Mouse (Mus musculus) forebrain, embryonic 16.5 days (tissue): ENCODE data around the gene Zfp941. TPM values are rescaled to one million over a fixed set of nuclear protein-coding genes. Genes with fewer than 3 reads are reported as not detected.

Experiments
- ATAC-seq: fragments of 200-750 bp; cut with Nextera tagmentation; 2 replicates; pipeline ENCODE4 v1.8.0; 2017; ENCODE audit warnings: mild to moderate bottlenecking, moderate library complexity
- H3K27ac ChIP-seq: fragments of 300-500 bp; sonication (generic); 2 replicates; pipeline ENCODE4 v1.5.1; 2014; ENCODE audit warnings: low read length, control low read depth
- H3K27me3 ChIP-seq: fragments of 300-500 bp; sonication (generic); replicated peaks from 2 replicates; pipeline ENCODE4 v1.6.1; 2014; ENCODE audit warnings: low read length; ENCODE audit not compliant: control insufficient read depth, insufficient read depth
- H3K36me3 ChIP-seq: fragments of 300-500 bp; sonication (generic); 2 replicates; pipeline ENCODE4 v1.6.1; 2014; ENCODE audit not compliant: control insufficient read depth, insufficient read depth
- H3K4me1 ChIP-seq: fragments of 300-500 bp; sonication (generic); replicated peaks from 2 replicates; pipeline ENCODE4 v1.6.1; 2014; ENCODE audit warnings: low read length; ENCODE audit not compliant: control insufficient read depth, insufficient read depth
- H3K4me2 ChIP-seq: fragments of 300-500 bp; sonication (generic); 2 replicates; pipeline ENCODE4 v1.6.1; 2014; ENCODE audit warnings: mild to moderate bottlenecking, low read length, control low read depth
- H3K4me3 ChIP-seq: fragments of 300-500 bp; sonication (generic); replicated peaks from 2 replicates; pipeline ENCODE4 v1.5.1; 2014; ENCODE audit warnings: mild to moderate bottlenecking, low read length, control low read depth
- H3K9ac ChIP-seq: fragments of 300-500 bp; sonication (generic); replicated peaks from 2 replicates; pipeline ENCODE4 v1.6.1; 2014; ENCODE audit warnings: low read depth, low read length, control low read depth
- H3K9me3 ChIP-seq: fragments of 300-500 bp; sonication (generic); 2 replicates; pipeline ENCODE4 v1.6.1; 2016; ENCODE audit warnings: low read length; ENCODE audit not compliant: control insufficient read depth
- WGBS: fragments of 180-500 bp; shearing (Covaris S2); extraction: QIAGEN DNeasy Blood & Tissue Kit; methylation state at CpG from one replicate; pipeline ENCODE4 v1.1.7; 2014; 5-methylcytosine and 5-hydroxymethylcytosine counted together
- polyA plus RNA-seq: library from polyadenylated mRNA; unstranded; fragments of >200 nt; fragmentation: Nextera tagmentation; extraction: Ambion mirVana; gene quantifications from 2 replicates; pipeline ENCODE4 v1.2.1, GENCODE M21; 2015

The Zfp941 gene
- polyA plus RNA-seq, 1 experiment from 2014 or later, result 15.3 TPM

DNA sequence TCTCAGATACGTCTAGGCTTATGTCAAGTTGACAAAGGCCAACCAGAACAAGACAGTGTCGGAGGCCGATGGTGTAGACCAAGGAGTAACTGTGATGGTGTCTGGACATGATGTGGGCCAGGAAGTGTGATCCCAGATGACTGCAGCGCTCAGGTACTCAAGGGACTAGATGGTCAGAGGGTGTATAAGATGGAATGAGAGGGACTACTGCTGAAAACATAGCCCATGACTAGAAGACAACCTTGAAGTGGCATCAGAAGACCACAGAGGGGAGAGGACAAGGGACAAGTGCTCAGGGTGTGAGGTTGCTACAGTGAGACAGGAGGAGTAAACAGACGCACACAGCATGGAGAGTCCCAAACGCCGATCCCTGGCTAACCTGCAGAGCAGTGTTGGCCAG, 21.8 kb upstream of the Zfp941 start:
- H3K9me3 ChIP-seq, result no peaks in the 10 kb centered on the region
- no peak overlapping the region for H3K27ac ChIP-seq
- no peak overlapping the region for H3K4me2 ChIP-seq
- ATAC-seq, result no peak
- H3K4me3 ChIP-seq, result no peak overlapping the region
- 76% methylated on average over 7 of the region's 7 CpGs for WGBS
- H3K36me3 ChIP-seq, result no peaks in the 10 kb centered on the region
- H3K27me3 ChIP-seq, result no peaks in the 10 kb centered on the region; the same call in 1 of the 2 replicates
- no peak overlapping the region for H3K9ac ChIP-seq
- 0 out of 2 replicates have a peak, but pooled peaks cover 4% of the 10 kb centered on the region for H3K4me1 ChIP-seq

DNA sequence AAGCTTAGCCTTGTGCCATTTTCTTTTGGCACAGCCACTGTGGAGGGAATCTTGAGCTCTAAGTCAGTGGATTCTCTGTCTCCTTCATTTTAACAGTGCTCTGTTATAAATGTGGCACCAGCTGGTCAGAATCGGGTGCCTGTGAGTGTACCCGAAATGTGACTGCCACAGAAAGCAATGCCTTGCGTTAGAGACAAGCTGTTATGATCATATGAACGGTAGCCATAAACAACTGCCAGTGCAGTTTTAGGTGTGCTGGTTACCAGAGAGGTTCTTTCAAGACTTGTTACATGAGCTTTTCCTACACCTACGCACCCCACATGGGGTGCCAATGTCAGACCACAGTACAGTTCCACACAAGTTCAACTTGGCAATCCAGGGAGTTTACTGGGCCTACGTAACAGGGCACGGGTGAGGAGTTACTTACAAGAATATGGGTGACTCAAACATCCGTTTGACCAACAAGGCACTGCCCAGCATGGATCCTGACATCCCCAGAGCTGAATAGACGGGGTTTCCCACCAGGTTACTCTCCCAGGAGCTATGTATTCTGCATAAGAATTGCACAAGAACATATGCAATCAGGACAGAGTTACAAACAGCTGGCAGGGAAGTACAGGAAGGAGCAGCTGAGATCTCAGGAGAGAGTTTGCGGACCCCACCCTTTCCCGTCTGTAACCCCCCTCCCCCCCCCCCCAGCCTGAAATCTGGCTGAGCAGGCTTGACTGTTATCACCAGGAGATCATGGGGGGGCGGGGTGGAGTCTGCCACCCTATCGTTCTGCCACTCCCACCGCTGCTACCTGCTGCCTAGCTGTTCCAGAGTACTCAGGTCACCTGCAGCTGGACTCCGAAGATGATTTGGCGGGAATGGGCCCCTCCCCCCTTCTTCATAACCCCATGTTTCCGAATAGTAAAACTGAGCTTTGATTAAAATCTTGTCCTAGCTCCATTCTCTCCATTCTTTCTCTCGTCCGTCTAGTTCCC, 19.1 kb upstream of the Zfp941 start:
- H3K4me3 ChIP-seq, result no peak overlapping the region
- no peak overlapping the region for H3K9ac ChIP-seq
- no peaks in the 10 kb centered on the region for H3K4me1 ChIP-seq
- H3K27me3 ChIP-seq, result no peaks in the 10 kb centered on the region; the same call in 1 of the 2 replicates
- H3K9me3 ChIP-seq, result no peaks in the 10 kb centered on the region
- H3K4me2 ChIP-seq, result no peak overlapping the region
- no peak for ATAC-seq
- no peak overlapping the region for H3K27ac ChIP-seq
- WGBS, result 38% methylated on average over 18 of the region's 19 CpGs
- H3K36me3 ChIP-seq, result no peaks in the 10 kb centered on the region

DNA sequence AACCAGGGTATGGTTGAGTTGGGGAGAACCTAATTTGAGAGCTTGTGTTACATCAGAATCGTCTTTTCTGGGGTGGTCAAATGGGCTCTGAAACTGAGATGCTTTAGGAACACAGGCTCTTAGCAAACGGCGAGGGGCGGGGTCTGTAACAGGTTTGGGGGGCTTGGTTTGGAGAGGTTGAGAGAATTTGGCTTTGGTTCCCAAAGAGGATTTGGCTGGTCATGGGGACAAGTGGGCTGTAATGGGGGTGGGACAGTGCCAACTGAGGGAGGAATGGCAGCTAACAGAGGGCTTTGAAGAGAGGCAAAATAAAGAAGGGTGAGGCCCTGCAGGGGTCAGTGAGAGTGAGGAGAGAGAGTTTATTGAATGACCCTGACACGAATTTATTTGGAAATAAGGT, 17.6 kb upstream of the Zfp941 start:
- Histone ChIP-seq H3K9ac (no peak overlapping the region), H3K27ac (no peak overlapping the region), H3K4me3 (no peak overlapping the region), H3K4me2 (no peak overlapping the region), H3K27me3 (no peaks in the 10 kb centered on the region; the same call in 1 of the 2 replicates), H3K4me1 (no peaks in the 10 kb centered on the region), H3K36me3 (no peaks in the 10 kb centered on the region), H3K9me3 (no peaks in the 10 kb centered on the region)
- WGBS, result 63% methylated on average over 5 of the region's 5 CpGs
- no peak for ATAC-seq

DNA sequence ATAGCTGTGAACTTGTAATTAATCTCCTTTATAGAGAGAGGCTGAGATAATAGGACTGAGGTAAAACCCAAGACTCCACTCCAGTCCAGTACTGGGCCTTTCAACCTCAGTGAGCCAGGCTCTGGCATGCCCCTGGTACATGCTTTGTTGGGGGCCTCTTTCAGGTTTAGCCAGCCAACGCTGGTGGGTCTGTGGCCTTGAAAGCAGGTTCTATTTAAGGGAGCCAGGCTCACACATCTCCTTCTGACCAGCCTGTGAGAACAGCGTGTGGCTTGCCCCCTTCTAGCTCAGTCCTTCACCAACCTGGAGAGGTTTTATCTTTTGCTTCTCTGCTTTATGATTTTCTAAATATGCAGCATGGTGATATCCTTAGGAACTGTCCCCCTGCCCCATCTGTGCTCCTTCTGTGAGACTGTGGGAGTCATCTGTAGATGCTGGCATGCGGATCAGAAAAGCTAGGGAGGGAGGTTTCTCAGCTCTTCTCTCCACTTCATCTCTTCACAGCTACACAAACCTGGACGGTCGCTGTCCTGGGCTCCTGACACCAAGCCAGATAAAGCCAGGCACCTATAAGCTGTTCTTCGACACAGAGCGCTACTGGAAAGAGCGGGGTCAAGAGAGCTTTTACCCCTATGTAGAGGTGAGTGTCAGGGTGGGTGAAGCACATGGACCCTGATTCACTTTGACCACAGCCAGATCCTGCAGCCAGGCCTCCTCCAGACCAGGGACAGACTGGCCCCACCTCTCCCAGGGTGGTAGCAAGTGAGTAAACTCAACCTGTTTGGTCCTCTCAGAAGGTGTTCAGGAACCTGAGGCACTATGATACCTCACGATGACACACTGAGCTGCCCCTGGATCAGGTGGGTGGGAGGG, 14.5 kb upstream of the Zfp941 start:
- no peak overlapping the region for H3K9ac ChIP-seq
- 75% methylated on average over 9 of the region's 9 CpGs for WGBS
- H3K27ac ChIP-seq, result no peak overlapping the region
- no peak overlapping the region for H3K4me3 ChIP-seq
- ATAC-seq, result no peak
- no peaks in the 10 kb centered on the region for H3K9me3 ChIP-seq
- H3K36me3 ChIP-seq, result no peaks in the 10 kb centered on the region
- no peak overlapping the region for H3K4me2 ChIP-seq
- H3K27me3 ChIP-seq, result no peaks in the 10 kb centered on the region; the same call in 1 of the 2 replicates
- no peaks in the 10 kb centered on the region for H3K4me1 ChIP-seq

DNA sequence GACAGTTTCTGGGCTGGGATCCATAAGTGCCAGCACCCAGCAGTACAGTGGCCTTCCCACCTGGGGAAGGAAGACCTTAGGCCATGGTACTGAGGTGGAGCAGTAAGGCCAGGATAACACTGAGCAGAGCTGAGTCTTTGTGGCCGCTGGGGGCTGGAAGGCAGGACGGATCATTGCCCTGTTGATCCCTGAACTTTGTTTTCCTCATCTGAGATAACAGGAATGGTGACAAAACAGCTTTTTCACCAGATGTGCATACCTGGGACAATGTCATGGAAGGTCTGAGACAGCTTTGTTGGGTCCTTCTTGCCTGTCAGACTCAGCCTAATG, 13.7 kb upstream of the Zfp941 start:
- no peak for ATAC-seq
- no peak overlapping the region for H3K9ac ChIP-seq
- whole genome bisulfite sequencing, result 76% methylated on average over 2 of the region's 2 CpGs

DNA sequence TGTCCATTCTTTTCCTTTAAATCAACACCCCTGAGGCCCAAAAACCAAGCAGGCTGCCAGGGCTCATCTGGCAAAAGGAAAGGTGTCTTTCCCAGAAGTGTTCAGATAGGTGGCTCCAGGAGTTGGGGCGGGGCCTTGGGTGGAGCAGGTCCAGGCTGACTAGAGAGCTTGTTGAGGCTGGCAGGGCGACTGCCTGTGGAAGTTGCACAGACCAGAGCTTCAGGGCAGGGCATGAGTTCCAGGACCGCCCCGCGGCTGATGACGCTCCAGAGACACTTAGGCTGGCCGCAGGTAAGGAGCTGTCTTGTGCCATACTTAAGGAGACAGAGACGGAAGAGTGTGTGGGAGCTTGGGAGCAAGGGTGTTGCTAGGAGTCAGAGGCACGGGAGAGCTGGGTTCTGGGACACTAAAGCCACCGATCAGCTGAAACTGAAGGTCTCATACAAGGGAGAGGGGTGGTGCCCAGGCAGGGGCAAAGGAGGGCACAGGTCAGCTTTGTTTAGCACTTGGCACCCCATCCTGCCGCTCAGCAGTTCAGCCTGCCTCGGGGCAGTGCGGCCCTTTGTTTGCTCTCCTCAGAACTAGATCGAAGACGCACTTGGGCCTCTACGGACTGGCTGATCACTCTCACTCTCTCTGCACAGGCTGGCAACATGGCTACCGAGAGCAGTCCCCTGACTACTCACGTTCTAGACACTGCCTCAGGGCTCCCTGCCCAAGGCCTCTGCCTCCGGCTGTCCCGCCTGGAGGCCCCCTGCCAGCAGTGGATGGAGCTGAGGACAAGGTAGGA, 13.2 kb upstream of the Zfp941 start, which contains the start of gene Urah:
Gene Urah, plus strand, starts transcription at position 51 of the 790 bp plus-strand sequence.
- WGBS, result 43% methylated on average over 20 of the region's 20 CpGs
- no peaks in the 10 kb centered on the region for H3K27me3 ChIP-seq
- ATAC-seq, result no peak
- H3K27ac ChIP-seq, result no peak within 1 kb of the TSS
- no peaks in the 10 kb centered on the region for H3K4me1 ChIP-seq
- H3K36me3 ChIP-seq, result no peaks in the 10 kb centered on the region
- H3K4me2 ChIP-seq, result no peak within 1 kb of the TSS
- H3K9ac ChIP-seq, result no peak within 1 kb of the TSS
- H3K9me3 ChIP-seq, result no peaks in the 10 kb centered on the region
- H3K4me3 ChIP-seq, result no peak within 1 kb of the TSS

More for the DNA sequence above, 13.7 kb upstream of the Zfp941 start:
- no peak overlapping the region for H3K4me2 ChIP-seq
- H3K27ac ChIP-seq, result no peak overlapping the region
- H3K4me1 ChIP-seq, result no peaks in the 10 kb centered on the region
- no peak overlapping the region for H3K4me3 ChIP-seq
- H3K36me3 ChIP-seq, result no peaks in the 10 kb centered on the region
- H3K9me3 ChIP-seq, result no peaks in the 10 kb centered on the region
- no peaks in the 10 kb centered on the region; the same call in 1 of the 2 replicates for H3K27me3 ChIP-seq

DNA sequence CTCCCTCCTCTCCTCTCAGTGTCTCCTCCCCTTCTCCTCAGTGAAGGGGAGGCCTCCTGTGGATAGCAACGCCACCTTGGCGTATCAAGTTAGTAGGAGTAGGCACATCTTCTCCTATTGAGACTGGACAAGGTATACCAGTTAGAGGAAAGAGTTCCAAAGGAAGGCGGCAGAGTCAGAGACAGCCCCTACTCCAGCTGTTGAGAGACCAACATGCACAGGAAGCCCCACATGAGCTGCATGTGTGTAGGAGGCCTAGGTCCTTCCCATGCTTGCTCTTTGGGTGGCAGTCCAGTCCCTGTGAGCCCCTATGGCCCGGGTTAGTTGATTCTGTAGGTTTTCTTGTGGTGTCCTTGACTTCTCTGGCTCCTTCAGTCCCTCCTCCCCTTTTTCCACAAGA, 11.4 kb upstream of the Zfp941 start:
- Histone ChIP-seq H3K4me3 (no peak overlapping the region), H3K4me2 (no peak overlapping the region), H3K9ac (no peak overlapping the region), H3K36me3 (no peaks in the 10 kb centered on the region), H3K4me1 (no peaks in the 10 kb centered on the region), H3K27ac (no peak overlapping the region), H3K9me3 (no peaks in the 10 kb centered on the region), H3K27me3 (no peaks in the 10 kb centered on the region)
- ATAC-seq, result no peak
- 87% methylated on average over 4 of the region's 4 CpGs for WGBS

DNA sequence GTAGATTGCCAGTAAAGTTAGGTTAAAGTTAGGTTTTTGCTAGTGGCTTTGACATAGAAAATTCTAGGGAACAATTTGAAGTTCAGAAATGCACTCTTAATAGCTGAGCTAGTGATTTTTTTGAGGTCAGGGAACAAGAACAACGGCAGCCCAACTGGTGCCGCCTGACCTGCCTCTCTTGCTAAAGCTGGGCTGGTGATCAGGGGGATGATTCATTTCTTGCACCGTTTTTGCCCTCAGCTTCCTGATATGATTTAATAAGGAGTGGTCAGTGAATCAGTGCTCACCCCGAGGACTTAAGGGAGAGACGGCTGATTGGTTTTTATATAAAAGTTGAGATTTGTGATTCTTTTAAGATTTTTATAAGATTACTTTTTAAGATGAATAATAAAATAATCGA, 9.5 kb upstream of the Zfp941 start:
- Histone ChIP-seq H3K36me3 (no peaks in the 10 kb centered on the region), H3K4me2 (no peak overlapping the region), H3K4me3 (no peak overlapping the region), H3K27me3 (no peaks in the 10 kb centered on the region), H3K4me1 (no peaks in the 10 kb centered on the region), H3K9ac (no peak overlapping the region), H3K9me3 (no peaks in the 10 kb centered on the region), H3K27ac (no peak overlapping the region)
- no peak for ATAC-seq
- WGBS, result 79% methylated on average over 6 of the region's 6 CpGs
